Mouse (Mus musculus): ENCODE data around the gene Spem2.

Gene Spem2

DNA sequence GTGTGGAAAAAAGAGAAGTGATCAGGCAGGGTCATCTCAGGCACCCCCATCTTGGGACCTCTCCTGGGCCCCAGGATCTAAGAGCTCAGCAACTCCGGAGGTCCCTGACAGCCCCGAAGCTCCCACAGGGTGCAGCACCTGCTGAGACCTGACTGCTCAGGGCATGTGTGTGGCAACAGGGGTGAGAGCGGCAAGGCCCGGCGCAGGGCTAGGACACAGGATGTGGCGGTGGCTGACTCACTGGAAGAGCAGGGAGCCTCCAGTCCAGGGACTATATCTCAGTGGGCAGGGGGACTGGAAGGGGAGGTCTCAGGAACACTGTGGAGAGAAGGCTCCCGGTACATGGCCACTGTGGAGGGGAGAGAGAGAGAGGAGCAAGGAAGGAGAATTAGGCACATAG lies 20.3 kb downstream of the Spem2 start:
- no peak for DNase-seq

DNA sequence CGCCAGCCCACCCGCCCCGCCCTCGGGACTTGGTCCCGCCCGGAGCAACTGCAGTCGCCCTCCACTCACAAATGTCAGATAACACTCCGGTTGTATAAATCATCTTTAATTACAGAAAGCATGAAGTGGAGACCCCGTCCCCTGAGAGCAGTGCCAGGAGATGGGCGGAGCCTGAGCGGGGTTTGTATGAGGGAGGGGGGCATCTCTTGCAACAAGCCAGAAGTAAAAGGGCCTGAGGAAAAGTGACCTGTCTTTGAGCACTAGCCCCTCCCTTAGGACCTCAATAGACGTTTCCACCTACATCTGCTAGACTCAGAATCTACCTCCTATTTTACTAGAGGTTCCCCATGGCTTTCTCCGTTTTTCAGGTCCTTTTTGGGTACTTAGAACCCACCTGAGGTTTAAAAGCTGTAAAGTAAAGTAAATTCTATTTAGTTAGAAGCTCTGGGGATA lies 22.3 kb downstream of the Spem2 start:
- DNase-seq, result no peak

DNA sequence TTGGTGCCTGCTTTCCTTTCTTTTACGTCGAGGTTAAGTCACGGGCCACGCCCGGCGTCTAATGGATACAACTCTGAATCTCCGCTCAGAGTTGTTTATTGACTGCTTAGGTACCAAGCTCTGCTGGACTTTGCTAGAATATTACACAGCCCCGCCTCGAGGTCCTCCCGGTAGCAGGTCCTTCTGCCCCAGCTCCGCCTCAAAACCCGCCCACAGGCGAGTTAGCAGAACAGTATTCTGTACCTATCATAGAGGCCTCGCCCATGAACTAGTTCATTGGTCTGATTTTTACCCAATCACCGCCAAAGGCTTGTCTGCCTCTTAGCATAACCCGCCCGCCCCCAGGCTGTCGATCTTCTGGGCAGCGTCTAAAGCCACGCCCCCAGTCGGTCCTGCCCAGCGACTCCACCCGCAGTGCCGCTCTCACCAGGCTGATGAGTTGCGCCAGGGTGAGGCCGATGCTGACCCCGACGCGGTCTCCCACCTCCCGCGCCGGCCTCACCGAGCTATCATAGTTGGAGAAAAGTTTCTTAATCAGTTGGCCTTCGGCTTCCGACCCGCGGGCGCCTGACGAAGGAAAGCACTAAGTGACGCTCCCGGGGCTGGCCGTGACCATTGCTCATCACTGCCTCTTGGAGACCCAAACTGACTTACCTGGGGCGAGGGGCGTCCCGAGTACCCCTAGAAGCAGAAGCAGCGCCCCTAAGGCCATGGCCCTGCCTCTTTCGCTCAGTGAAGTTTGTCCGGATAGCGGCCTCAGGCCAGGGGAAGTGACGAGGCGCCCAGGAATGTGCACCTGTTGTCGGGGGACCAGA lies 22.9 kb downstream of the Spem2 start, which contains the start of gene Chrnb1:
Gene Chrnb1 (minus strand): TSS at position 776 of the 815 bp plus-strand sequence.
- peak; percentile 98 to 99 for DNase-seq

DNA sequence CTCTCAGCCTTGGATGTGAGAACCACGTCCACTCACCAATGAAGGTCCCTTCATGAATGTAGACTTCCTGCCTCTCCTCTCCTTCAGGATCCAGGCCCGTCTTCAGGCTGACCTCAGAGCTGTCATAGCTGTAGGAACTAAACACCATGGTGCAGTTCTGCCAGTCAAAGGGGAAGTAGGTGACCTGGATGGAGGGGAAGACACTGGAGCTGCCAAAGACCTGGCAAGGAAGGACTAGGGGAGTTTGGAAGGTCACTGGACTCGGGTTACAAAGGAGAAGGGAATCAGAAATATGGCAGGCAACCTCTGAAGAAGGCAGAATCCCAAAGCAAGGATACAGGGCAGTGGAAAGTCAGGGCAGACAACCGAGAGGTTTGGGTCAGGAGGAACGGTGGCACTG lies 24.8 kb downstream of the Spem2 start:
- no peak for DNase-seq

DNA sequence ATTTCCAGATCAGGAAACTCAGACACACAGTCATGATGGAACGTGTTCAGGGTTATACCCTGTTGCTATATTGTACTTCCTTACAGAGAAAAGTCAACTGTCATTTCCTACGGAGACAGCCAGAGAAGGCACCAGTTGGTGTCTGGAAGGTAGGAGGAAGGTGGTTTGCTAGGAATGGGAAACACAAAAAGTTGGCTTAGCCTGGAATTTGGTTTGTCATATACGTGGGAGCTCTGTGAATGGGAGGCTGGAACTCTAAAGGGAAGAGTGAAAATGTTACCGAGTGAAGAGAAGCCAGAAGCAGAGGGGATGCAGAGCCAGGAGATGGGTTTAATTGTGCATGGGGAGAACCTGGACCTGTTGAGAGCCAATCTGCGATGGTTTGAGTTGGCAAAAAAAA lies 26.8 kb downstream of the Spem2 start:
- no peak for DNase-seq

DNA sequence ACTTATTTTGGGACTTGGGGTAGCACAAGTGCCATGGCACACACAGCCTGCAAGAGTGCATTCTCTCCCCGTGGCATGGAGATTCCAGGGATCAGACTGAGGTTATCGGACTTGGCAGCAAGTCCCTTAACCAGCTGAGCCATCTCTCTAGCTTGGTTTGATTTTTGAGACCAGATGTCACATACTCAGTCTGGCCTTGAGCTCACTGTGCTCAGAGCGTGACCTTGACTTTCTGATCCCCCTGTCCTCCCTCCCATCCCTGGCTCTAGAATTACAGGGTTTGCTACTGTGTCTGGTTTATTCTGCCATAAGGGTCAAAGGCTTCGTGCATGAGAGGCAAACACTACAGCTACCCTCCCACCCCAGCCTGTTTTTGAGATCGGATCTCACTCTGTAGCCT lies 28.8 kb downstream of the Spem2 start:
- no peak for DNase-seq

DNA sequence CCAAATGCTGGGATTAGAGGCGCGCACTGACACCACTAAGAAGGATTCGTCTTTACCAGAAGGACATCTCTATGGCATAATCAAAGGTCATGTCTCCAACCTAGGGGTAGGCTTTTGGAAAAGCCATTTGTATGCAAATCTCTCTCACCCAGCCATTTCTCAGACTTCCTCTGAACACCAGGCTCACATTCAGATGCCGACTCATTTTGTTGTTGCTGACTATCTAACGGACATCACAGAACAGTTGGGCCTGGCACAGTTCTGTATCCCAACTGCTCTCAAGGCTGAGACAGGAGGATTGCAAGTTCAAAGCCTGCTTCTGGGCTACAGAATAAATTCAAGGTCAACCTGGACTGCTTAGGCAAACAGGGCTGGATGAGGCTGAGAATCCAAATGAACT lies 31.0 kb downstream of the Spem2 start:
- no peak for DNase-seq

DNA sequence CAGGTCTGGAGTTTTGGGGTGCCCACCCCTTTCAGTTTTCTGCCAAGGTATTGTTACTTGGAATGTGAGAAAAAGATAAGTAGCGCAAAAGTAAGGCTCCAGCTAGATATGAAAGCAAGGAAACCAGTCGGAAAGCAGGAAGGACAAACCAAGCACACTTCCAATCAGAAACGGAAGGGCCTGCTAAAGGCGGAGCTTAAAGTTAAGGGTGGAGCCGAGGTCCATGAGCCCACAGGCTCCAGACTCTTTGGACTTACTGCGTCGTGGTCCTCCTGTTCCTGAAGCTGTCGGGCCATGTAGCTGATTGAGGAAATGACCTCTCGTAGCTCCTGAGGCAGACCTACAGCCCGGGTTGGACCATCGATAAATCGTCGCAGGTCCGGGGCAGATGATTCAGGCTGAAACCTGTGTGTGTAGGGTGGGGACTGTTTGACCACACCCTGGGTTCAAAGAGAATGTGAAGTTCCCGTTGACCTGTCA lies 33.4 kb downstream of the Spem2 start:
- peak; percentile 76 to 82 for DNase-seq

DNA sequence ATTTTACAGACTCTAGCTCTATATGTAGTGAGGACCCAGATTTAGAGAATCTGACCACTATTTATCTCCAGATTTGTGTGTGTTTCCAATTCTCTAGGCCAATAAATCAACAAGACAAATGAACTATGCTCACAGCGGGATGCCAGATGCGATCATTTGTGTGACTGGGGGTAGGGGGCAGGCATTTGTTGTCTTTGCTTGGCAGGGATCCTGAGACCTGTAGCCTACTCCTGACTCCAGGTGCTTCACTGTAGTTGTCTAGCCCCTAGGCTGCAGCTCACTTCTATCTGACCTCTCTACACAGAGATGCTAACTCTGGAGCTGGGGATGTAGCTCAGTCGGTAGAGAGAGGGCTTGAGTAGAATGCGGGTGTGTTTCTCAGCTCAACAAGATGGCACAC lies 36.4 kb downstream of the Spem2 start:
- no peak for DNase-seq

DNA sequence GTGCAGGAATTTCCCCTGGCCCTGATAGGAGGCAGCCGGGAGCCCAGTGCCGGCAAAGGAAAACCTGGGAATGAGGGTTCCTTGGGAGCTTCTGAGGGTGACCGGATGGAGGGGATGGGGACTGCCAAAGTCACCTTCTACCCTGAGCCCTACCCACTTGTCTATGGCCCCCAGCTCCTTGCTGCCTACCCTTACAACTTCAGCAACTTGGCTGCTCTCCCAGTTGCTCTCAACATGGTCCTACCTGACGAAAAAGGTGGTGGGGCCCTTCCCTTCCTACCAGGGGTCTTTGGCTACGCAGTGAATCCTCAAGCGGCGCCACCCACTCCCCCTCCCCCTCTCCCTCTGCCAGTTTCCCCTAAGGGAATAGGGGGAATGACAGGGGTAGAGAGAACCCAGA lies 39.3 kb downstream of the Spem2 start:
- no peak for DNase-seq

DNA sequence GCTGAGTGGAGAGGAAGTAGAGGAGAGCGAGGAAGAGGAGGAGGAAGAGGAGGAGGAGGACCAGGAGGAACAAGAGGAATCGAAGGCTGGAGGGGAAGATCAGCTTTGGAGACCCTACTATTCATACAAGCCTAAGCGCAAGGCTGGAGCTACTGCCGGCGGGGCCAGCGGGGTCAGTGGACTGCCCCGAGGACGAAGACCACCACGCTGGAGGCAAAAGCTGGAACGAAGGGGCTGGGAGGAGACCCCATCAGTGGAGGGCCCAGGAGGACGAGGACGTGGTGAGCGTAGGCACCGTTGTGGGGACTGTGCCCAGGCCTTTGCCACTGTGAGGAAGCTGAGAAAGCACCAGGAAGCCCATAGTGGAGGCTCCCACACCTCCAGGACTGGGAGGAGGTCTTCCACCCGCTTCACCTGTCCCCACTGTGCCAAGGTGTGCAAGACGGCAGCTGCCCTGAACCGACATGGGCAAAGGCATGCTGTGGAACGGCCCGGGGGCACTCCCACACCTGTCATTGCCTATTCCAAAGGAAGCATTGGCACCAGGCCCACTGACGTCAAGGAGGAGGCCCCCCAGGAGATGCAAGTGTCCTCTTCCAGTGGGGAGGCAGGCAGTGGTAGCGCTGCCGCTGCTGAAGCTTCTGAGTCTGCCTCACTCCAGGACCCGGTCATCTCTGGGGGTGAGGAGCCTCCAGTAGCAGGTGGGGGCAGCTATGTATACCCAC lies 39.8 kb downstream of the Spem2 start:
- no peak for DNase-seq

DNA sequence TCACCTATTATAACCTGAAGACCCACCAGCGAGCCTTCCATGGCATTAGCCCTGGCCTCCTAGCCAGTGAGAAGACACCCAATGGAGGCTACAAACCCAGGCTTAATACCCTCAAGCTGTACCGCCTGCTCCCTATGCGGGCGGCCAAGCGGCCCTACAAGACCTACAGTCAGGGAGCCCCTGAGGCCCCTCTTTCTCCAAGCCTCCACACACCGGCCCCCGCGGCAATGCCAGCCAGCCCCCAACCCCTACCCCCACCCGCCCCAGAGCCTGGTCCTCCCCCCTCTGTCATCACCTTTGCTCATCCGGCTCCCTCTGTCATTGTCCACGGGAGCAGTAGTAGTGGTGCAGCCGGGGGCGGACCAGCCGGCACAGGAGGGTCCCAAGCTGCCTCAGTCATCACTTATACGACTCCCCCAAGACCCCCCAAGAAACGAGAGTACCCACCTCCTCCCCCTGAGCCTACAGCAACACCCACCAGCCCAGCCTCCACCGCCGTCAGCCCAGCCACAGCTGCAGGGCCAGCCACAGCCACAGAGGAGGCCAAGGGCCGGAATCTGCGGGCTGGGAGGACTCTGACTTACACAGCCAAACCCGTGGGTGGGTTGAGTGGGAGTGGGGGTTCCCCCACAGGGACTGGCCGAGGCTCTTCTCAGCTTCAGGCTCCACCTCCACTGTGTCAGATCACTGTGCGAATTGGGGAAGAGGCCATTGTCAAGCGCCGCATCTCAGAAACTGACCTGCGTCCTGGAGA lies 40.6 kb downstream of the Spem2 start:
- DNase-seq, result peak in 1 of 2 experiments; percentile 44

DNA sequence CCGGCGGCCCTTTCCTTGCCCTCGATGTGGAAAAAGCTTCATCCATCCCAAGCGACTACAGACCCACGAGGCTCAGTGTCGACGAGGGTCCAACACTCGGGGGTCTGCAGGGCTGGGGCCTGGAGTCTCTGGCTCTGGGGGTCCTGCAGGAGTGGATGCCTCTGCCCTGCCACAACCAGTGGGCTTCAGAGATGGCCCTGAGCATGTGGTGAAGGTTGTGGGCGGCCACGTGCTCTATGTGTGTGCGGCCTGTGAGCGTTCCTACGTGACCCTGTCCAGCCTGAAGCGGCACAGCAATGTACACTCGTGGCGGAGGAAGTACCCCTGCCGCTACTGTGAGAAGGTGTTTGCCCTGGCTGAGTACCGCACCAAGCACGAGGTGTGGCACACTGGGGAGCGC lies 41.8 kb downstream of the Spem2 start:
- no peak for DNase-seq

DNA sequence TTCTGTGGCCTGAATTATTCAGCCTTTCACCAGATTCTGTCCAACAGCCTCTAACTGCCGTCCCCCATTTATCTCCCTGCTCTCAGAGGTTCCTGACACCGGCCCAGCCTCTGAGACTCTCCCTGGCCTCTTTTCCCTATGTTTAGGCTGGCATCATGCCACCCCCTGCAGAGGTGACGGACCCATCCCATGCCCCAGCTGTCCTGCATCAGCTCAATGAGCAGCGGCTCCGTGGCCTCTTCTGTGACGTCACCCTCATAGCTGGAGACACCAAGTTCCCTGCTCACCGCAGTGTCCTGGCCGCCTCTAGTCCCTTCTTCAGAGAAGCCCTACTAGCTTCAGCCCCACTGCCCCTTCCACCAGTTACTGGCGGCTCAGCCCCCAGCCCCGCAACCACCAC lies 42.5 kb downstream of the Spem2 start:
- no peak for DNase-seq

DNA sequence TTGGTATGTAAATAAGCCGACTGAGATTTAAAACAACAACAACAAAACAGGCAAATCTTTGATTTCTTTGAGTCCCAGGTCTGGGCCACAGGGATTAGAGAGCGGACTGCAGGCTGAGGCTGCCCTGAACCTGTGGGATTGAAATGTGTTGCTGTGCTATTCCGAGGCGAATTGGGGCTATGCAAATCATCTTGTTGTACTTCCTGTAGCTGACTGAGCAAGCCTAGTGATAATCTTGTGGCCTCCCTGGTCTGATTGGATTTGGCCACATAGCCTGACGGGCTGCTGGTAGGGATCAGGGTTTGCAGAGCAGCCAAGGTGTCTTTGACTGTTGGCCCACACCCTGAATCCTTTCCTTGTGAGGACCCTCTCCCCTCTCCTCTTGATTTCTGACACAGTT lies 43.3 kb downstream of the Spem2 start:
- DNase-seq, result no peak

DNA sequence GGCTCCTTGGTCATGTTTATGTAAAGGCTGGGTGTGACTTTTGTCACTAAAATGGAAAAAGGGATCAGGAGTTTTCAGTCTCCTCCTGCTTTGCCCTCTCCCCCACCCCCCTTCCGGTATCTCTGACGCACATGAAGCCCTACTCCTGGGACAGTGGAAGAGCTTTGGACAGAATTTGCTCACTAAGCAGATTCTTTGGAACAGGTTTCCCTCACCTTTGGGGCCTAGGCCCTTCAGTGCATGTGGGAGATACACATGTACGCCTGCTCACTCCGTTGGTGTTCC lies 50.7 kb downstream of the Spem2 start:
- DNase-seq, result peak; percentile 37 to 71

DNA sequence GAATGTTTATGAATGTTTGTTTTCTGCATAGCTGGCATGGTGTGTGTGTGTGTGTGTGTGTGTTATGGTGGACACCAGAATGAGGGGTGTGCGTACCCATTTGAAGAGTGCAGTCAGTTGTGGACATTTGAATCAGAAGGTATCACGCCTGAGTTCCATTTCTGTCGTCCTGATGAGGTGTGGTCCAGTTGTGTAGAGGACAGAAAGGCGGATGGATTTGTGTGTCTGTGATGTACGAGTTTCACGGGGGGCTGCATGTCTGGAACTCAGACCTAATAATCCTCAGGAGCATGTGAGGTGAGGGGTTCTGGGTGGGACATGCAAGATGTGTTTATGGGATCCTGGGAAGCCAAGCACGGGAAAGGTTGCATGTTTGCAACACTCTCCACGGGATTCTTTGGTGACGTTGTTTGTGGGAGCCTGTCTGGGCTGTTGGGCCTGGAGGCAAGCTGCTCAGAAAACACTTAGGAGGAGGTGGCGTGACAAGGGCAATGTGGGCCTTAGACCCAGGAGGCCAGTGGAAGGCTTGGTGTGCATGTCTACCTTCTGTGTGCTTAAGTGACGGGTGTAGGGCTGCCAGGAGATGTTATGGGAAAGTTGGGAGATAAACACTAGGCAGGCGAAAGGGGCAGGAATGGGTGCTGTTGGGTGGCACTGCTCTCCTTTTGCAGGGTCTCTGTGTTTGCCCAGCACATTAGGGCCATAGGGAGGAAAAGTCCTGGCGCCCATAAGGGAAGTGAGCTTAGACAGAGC lies 51.2 kb downstream of the Spem2 start:
- DNase-seq, result peak; percentile 46 to 54
